Mouse (Mus musculus): Measurements from ENCODE around the gene Akap13.

GRCm38 (mm10) chr7:75456152-75456888, 986 bp downstream of the Akap13 start:
- TF ChIP-seq ZNF384 (IDR thresholded peaks at IDR 0.05; ENCODE audit: low read depth, low read length) = no peak
- no peak for TF ChIP-seq ZC3H11A (IDR thresholded peaks at IDR 0.05; ENCODE audit: borderline replicate concordance, low read depth, low read length)
- no peak for TF ChIP-seq HCFC1 (IDR thresholded peaks at IDR 0.05; ENCODE audit: borderline replicate concordance, insufficient read depth, low read length)
- TF ChIP-seq CHD2 (IDR thresholded peaks at IDR 0.05; ENCODE audit: low read depth, low read length) = no peak
